Mouse (Mus musculus): ENCODE results near the gene Stam2.

GRCm38 (mm10) chr2:52732611-52733010 is 9.5 kb downstream of the Stam2 start:
- TF ChIP-seq POLR2A (IDR thresholded peaks at IDR 0.05; ENCODE audit: borderline replicate concordance, extremely low read depth, low read depth, low read length) (no peak), CTCF (IDR thresholded peaks at IDR 0.05; ENCODE audit: insufficient read depth, low read length) (no peak)

All from lung, adult 2 months (tissue).